Mouse (Mus musculus) CD4-positive naive resting alpha-beta T cell, adult 57 days (primary cell): ENCODE results near the gene Cnot3. TPM values are rescaled to one million over a fixed set of nuclear protein-coding genes. Genes with fewer than 3 reads are reported as not detected.

Experiments
- total RNA-seq: library from RNA; stranded (reverse); gene quantifications from one replicate; pipeline ENCODE4 v1.2.4, GENCODE M21; 2023

Cnot3 gene
- total RNA-seq, result 115 TPM

GRCm38 (mm10) chr7:3644672-3645487, at the start of gene Cnot3:
Cnot3 (plus strand) TSS chr7:3645268.

GRCm38 (mm10) chr7:3616057-3616388, 29.0 kb upstream of the Cnot3 start, which contains the start of gene Oscar:
Oscar (minus strand) TSS chr7:3616157.

GRCm38 (mm10) chr7:3617242-3617995, 27.6 kb upstream of the Cnot3 start, which contains the start of gene Ndufa3:
Ndufa3 (plus strand) TSS chr7:3617373.

GRCm38 (mm10) chr7:3629543-3630477, 15.3 kb upstream of the Cnot3 start, which contains the start of the genes Tfpt and Prpf31:
Tfpt (minus strand) TSS chr7:3629929.
Prpf31 (plus strand) TSS chr7:3629985.

GRCm38 (mm10) chr7:3665215-3666114, 20.4 kb downstream of the Cnot3 start, which contains the start of gene Leng1:
Leng1 (minus strand) TSS chr7:3665840.

GRCm38 (mm10) chr7:3677342-3677741, 32.3 kb downstream of the Cnot3 start, which contains the start of gene Tmc4:
Tmc4 (minus strand) TSS chr7:3677553.

GRCm38 (mm10) chr7:3692382-3692986, 47.4 kb downstream of the Cnot3 start, which contains the start of gene Tsen34:
Tsen34 (plus strand) TSS chr7:3692863.

GRCm38 (mm10) chr7:3692987-3693808, 48.1 kb downstream of the Cnot3 start, which contains the start of gene Mboat7:
Mboat7 (minus strand) TSS chr7:3693523.

GRCm38 (mm10) chr7:3703879-3704441, 58.9 kb downstream of the Cnot3 start, which contains the start of gene Rps9:
Rps9 (plus strand) TSS chr7:3703993.

Other genes starting within 250 kb of the Cnot3 start
- gene Cacng6, start 221.1 kb upstream of the Cnot3 start, total RNA-seq, result not detected
- not detected for gene Tarm1, start 142.6 kb upstream of the Cnot3 start, total RNA-seq
- gene Oscar, start 29.1 kb upstream of the Cnot3 start, total RNA-seq, result not detected
- 346 TPM for gene Ndufa3, start 27.9 kb upstream of the Cnot3 start, total RNA-seq
- 24.7 TPM for gene Tfpt, start 15.3 kb upstream of the Cnot3 start, total RNA-seq
- gene Prpf31, start 15.3 kb upstream of the Cnot3 start, total RNA-seq, result 57.1 TPM
- 11.1 TPM for gene Leng1, start 20.6 kb downstream of the Cnot3 start, total RNA-seq
- gene Tmc4, start 32.3 kb downstream of the Cnot3 start, total RNA-seq, result 15.1 TPM
- 19.9 TPM for gene Tsen34, start 47.6 kb downstream of the Cnot3 start, total RNA-seq
- gene Mboat7, start 48.3 kb downstream of the Cnot3 start, total RNA-seq, result 73.5 TPM
- gene Rps9, start 58.7 kb downstream of the Cnot3 start, total RNA-seq, result 2,564 TPM
- 3.1 TPM for gene Pirb, start 75.1 kb downstream of the Cnot3 start, total RNA-seq
- not detected for gene Gm15448, start 180.4 kb downstream of the Cnot3 start, total RNA-seq
- gene Pira2, start 199.8 kb downstream of the Cnot3 start, total RNA-seq, result 0.30 TPM